Mouse (Mus musculus) kidney, postnatal 36 days (tissue): ENCODE results near the gene E330009J07Rik.

ENCODE experiments used
- DNase-seq, 2 experiments: peaks; one replicate each; pipeline ENCODE4 v3.0.0; 2021 to 2022; ENCODE audit warnings: mixed read lengths in 2 of 2

The E330009J07Rik gene

GRCm38 (mm10) chr6:40436047-40436483, at the start of gene E330009J07Rik:
TSS of gene E330009J07Rik (minus strand) at chr6:40436135.
- DNase-seq: peak; percentile 82 to 94

- DNase-seq: no peak
These were observed 46.4 kb upstream of the E330009J07Rik start for GRCm38 (mm10) chr6:40482318-40482717.

DNA sequence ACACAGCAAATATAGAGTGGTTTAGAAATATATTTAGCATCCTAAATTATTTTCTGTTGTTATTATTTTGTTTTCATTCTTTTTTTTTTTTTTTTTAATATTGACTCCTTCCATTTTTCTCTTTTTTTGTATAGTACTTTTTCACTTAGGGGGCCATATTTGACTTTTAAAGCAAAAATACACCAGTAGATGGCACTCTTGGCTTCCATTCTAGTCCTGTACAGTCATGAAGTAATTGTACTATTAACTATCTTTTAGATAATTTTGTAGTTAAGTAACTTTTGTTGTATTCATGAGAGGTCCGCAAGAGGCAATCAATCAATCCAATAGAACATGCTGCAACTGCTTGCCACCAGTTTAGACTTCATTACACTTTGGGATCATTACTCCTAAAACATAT, 43.8 kb upstream of the E330009J07Rik start:
- no peak for DNase-seq

DNA sequence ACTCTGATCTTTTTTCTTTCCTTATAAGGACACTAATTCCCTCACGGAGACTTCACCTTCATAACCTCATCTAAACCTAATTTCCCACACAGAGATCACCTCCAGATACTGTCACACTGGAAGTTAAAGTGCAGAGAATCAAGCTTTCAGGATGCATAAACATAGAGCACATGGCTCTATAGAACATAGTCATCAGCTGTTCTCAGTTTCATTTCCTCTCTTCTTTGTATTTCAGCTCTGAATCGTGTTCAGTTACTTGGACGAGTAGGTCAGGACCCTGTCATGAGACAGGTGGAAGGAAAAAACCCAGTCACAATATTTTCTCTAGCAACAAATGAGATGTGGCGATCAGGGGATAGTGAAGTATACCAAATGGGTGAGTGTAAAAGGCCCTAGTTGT, 40.2 kb upstream of the E330009J07Rik start:
- DNase-seq: no peak

GRCm38 (mm10) chr6:40471720-40472010, 35.7 kb upstream of the E330009J07Rik start:
- peak in 1 of 2 experiments; percentile 7 for DNase-seq

- DNase-seq: peak; percentile 96
These were observed 35.2 kb upstream of the E330009J07Rik start, which contains the start of gene Ssbp1 for GRCm38 (mm10) chr6:40470916-40471719. TSS of gene Ssbp1 (plus strand) at chr6:40471352.

DNA sequence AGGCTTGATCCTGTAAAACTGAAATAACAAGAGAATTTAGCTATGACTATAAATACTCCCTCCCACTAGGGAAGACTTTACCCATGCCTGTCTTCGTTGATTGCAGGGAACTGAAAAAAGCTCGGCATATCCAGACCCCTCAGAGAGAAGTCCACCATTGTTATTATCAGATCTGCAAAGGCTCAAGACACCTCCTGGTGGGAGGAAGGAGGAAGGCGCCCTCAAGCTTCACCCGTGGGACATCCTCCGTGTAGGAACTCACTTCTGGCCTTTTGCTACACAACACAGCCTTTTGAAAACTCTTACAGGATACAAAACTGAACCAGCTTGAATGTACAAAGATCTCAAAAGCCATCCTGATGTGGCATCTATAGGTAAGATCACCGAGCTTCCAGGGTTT, 29.8 kb upstream of the E330009J07Rik start:
- DNase-seq: peak in 1 of 2 experiments; percentile 11

DNA sequence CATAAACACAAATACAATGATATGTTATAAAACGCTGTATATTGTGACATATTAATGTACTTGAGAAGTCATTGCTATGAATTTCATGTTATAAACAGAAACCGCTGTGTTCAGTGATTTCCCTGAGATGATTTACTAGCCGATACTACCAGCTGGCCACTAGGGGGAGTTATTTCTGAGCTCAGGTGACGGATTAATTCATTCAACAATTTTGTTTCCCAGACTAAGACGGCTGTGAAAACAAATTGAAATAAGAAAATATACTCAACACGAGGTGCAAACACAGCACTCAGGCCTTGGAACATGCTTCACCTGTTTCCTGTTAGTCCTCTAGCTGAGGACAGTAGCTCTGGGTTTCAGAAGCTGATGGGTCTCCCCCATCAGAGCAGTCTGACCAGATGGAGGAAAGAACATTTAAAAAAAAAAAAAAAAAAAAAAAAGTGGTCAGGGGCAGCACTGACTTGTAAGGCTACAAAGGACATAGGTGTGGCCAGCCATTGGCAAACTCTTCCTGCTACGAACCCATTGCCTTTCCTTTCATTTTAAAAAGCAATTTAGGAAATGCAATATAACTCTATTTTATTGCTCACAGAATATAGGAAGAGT, 18.6 kb upstream of the E330009J07Rik start:
- DNase-seq: peak in 1 of 2 experiments; percentile 10

DNA sequence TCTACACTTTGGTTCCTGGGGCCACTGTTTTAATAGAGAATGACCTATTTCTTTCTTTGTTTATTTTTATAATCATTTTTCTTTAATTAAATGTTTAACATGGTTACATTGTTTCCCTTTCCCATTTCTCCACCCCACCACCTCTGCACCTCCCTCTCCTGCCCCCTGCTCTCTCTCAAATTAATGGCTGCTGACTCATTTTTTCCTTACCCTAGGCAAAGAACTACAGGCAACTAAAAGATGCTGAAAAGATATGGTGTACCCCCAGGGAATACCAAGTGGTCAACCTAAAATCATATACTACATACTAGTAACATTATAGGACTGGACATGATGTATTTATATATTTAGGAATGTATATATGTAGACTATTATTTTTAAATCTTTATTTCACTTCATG, 12.7 kb upstream of the E330009J07Rik start:
- no peak for DNase-seq

- DNase-seq: no peak
These were observed 7.5 kb upstream of the E330009J07Rik start for GRCm38 (mm10) chr6:40443281-40443928.

DNA sequence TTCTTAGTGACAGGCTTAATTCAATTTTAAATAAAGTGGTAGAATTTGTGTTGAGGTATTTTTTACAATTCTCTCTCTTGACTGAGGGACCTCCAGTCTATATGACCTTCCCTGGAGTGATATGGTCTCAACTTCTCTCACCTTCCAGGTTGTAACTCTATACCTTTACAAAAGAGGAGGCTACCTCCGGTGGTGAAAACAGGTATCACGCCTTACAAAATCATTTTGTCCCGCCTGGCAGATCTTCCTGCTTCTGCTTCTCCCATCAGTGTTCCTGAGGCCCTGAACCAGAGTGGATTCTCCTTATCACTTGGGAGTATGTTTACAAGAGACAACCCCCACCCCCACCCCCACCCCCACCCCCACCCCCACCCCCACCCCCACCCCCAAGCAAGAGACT, 5.8 kb upstream of the E330009J07Rik start:
- DNase-seq: no peak

GRCm38 (mm10) chr6:40441276-40441675, 5.3 kb upstream of the E330009J07Rik start:
- no peak for DNase-seq

DNA sequence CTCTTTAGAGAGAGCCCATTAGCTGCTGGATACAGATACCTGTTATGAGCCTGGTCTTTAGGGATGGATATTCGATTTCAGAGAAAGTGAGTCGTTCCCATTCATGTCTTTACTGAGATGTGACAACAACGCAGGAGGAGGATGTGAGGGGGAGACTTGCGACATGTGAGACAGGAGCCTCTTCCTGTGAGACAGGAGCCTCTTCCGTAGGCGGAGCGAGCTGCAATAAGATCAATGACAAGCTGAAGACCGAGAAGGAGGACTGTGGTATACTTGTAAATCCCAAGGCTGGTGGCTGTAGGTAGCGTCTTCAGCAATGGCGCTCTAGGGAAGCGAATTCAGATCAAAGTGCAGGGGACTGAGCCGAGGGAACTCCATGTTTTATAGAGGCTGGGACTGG, 3.8 kb upstream of the E330009J07Rik start:
- DNase-seq: no peak

GRCm38 (mm10) chr6:40438936-40439335, 3.0 kb upstream of the E330009J07Rik start, which contains the start of gene Wee2:
TSS of gene Wee2 (plus strand) at chr6:40439088.
- DNase-seq: no peak

- peak; percentile 13 to 52 for DNase-seq
These were observed 536 bp downstream of the E330009J07Rik start for GRCm38 (mm10) chr6:40435151-40436046.

DNA sequence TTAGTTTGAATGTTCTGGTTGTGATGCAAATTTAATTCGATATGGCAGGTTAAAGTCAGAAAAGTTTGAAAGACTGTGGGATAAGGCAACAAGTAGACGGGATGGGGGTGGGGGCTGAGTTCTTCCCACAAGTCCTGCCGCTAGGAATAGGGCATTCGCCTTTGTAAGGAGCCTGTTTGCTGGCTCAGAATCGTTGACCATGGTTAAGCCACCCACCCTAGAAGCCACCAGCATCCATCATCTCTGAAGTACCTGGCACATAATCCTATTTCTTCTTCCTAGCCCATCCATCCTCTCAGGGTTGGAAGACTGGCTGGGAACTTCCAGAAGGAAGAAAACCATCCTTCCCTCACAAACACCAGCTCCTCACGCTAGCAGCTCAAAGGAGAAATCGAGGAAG, 1.2 kb downstream of the E330009J07Rik start:
- DNase-seq: no peak

GRCm38 (mm10) chr6:40432346-40433275, 3.3 kb downstream of the E330009J07Rik start:
- DNase-seq: no peak

DNA sequence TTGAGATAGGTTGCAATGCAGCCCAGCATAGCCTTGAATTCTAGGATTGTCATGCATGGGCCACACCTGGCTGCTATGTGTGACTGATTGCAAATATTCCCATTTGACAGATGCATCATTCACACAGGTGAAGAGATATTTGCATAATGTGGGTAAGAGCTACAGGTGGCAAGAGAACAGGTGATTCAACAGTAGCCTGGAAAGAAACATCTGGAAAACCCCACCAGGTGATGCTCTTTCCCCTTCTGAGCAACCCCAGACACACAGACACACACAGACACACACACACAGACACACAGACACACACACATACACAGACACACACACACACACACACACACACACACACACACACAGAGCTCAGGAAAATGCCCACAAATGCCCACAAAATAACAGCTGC, 4.1 kb downstream of the E330009J07Rik start:
- DNase-seq: no peak

DNA sequence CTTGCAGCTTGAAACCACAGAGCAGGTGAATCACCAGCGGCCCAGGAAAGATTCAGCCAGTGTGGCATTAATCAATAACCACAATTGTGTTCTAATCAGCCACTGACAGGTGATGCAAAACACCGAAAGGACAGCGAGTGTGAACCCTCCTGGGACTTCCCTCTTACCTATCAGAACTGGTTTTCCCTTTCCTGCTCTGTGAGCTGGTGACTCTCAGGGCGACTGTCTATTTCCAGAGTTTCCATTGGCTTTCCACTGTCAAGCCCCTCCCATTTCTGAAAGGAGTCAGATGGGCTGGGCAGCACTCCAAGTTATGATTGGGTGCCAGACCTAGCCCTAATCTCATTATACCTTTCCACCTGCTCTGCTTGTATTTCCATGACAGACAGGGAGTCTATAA, 4.6 kb downstream of the E330009J07Rik start:
- DNase-seq: peak in 1 of 2 experiments; percentile 40

- DNase-seq: no peak
These were observed 5.1 kb downstream of the E330009J07Rik start for GRCm38 (mm10) chr6:40430878-40431277.

- no peak for DNase-seq
These were observed 5.7 kb downstream of the E330009J07Rik start for GRCm38 (mm10) chr6:40430251-40430650.
